Mouse (Mus musculus): Measurements from ENCODE around the gene Eef1b2.

DNA sequence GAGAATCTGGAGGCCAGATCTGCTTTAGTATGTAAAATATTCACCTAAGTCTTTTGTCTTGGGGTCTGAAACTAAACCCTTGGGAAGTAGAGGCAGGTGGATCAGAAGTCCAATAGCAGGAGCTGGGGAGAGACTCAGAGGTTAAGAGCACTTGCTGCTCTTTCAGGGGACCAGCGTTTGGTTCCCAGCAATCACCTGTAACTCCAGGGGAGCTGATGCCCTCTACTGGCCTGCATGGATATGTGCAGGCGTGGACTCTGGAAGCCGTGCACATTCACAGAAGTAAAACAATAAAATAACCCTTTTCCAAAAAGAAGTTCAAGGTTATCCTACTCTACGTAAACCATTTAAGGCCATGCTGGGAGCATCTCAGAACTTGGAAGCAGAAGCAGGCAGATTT lies 42.7 kb downstream of the Eef1b2 start:
- TF ChIP-seq CTCF (IDR thresholded peaks at IDR 0.05; ENCODE audit: borderline replicate concordance, control insufficient read depth, extremely low read depth, insufficient read depth, low read length, poor library complexity) (no peak), POLR2A (IDR thresholded peaks at IDR 0.05; ENCODE audit: control insufficient read depth, extremely low read depth, insufficient read depth, low read length, poor library complexity) (no peak)
